Mouse (Mus musculus): Measurements from ENCODE around the gene Anapc5.
A peak's percentile ranks its signal among the peaks of the same experiment; 100 is the strongest.

Anapc5 gene

DNA sequence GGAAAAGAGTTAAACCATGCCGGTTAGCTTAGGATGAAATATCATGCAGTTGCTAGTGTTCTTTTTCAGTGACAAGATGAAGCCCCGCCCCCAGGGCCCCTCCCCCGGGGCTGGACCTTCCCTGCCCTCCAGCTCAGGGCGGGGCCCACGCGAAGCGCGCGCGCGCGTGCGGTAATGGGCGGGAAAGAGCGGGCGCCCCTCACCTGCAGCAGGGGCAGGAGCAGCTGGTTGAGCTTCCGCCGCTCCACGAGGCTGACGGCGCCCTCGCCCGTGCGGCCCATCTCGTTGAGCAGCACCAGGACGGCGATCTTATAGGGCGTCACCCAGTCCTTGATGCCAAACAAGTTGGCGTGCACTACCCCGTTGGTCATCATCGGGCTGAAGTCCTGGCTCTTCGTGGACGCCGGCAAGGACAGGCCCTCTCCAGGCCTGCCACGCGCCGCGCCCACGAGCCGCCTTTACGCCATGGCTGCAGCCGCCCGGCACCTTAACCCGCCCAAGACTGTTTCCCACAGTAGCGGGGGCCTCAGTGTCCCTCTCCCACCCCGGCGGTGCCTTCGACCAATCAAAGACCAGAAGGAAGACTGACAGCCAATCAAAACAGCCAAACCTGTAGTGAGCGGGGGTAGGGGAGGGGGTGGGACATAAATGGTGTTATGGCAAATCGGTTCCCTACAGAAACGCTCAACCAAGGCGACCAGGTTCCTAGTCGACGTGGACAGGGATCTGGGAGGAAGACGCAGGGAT, at the start of gene Anapc5:
Anapc5 (minus strand) TSS at position 563 of the 747 bp plus-strand sequence.
- peak; percentile 90 to 94 for DNase-seq

DNA sequence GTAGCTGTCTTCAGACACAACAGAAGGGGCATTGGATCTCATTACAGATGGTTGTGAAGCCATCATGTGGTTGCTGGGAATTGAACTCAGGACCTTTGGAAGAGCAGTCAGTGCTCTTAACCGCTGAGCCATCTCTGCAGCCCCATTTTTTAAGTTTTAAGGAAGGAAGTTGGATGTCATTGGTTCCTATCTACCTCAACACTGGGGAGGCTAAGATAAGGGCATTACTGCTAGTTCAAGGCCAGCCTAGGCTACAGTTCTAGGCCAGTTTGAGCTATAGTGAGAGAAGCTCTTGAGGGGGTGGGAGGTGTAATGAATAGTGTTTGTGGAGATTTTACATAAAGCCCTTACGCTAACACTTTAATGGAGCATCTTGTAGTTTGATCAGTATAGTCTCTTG, 41.9 kb upstream of the Anapc5 start:
- DNase-seq, result no peak

DNA sequence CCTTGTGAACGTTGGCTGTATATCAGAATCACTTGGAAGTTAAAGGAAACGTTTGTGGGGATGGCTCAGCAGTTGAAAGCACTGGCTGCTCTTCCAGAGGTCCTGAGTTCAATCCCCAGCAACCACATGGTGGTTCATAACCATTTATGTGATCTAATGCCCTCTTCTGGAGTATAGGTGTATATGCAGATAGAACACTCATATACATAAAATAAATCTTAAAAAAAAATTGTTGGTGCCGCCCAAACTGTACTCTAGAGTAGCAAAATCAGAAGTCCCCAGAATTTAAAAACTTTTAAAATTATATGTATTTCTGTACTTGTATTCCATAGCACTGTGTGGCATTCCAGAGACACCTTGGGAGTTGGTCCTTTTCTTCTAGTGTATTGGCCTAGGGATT, 34.7 kb upstream of the Anapc5 start:
- no peak for DNase-seq

DNA sequence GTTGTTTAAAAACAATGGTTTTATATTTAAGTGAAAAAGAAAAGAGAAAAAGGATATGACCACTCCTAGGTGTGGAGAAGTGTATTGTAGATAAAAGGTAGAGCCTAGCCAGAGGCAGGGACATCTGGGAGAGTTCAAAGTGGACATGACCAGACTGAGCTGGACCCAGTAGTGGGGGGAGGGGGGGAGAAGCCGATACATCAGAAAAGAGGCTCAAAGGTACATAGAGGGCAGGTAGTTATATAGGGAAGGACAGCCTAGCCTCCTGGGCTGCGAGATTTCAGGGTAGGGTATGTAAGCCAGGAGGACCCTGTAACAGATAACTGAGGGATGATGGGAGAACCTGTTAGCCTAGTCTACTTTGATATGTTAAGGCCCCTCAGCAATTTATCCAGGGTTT, 31.5 kb upstream of the Anapc5 start:
- no peak for DNase-seq

DNA sequence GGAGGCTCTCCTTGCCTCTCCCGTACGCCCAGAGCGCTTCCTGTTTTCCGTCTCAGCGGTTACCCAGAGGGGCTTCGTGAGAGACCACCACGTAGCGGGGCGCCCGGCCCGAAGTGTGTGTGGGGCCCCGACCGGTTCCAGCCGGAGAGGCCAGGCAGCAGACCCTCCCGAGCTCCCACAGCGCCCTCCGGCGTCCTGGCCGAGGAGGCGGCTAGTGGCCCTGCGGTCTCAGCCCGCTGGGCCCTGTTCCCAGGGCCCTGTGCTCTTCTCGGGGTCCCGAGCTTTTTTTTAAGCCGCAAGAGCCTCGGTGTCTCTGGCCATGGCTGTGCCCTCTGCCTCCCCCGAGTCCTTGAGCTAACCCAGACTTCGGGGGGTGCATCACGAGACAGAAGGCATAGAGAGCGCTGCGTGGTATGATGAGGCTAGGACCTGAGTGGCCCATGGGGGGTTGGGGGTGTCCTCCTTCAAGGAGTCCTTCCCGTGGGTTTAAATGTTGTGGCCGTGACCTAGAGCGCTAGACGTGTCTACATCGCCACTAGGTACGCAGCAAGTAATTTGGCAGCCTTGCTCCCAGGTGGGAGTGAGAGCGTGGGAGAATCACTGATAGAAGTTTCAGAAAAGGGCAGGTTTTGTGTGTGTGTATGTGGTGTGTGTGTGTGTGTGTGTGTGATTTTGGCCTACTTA, 29.3 kb upstream of the Anapc5 start:
- peak in 1 of 2 experiments; percentile 38 for DNase-seq

DNA sequence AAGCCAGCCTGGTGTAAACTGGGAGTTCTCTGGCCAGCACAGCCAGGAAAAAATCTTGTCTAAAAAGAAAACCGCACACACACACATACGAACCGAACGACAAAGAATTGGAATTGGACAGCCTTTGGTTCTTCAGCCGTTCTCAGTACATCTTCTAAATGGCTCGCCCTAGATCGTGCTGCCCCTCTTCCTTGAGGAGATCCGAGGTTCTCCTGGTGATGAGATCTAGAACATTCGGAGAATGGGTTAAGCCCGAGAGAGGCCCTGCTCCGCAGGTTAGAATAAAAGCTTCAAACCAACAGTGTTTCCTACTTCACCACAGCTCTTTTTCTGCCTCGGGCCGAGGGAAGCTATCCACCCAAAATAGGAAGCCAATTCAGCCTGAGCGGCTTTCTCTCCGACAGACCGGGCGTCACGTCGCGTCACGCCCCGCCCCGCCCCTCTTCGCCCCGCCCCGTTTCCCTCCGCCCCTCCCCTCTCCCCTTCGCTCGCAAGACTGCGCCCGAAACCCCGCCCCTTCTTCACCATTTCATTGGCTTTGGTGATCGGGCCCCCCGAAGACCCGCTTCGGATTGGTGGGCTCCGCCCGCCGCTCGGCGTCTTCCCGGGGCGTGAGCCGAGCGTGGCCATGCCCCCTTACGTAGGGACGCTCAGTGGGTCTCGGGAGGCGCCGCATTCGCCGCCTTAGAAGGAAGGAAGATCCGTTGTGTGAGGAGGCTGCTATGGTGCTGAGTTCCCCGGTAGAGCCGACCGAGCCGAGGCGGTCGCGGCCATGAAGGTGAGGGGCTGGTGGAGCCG, 28.6 kb upstream of the Anapc5 start, which contains the start of gene Rnf34:
Rnf34 (plus strand) TSS at position 528 of the 798 bp plus-strand sequence.
- peak; percentile 96 to 98 for DNase-seq

DNA sequence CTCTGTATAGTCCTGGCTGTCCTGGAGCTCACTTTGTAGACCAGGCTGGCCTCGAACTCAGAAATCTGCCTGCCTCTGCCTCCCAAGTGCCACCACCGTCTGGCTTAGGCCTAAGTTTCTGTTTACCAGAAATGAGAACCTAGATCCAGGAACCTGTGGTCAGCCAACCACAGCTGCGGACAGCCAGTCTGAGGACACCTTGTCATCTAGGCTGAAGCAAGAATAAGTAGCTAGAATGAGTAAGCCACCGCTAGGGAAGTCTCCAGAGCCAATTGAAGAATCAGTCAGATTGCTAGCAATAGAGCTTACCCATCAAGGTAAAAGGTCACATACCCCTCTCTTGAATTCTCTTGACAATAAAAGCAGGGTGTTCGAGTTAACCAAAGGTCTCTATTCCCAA, 22.7 kb upstream of the Anapc5 start:
- no peak for DNase-seq

DNA sequence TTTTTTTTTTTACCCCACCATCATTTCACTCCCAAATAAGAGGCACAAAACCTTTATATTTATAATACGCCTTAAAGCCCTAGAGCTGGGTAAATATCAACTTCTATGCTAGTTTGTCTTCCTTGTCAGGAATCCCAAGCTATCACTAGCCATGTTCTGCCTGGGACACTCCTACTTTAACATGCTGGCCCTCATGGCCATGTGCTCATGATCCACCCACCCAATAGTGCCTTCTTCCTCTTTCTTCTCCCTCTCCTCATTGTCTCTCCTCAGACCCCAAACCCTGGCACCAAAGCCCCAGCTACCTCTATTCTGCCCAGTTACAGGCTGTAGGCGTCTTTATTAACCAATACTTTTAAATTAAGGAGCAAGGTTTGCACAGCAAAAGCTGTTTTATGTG, 20.0 kb upstream of the Anapc5 start:
- DNase-seq, result no peak

DNA sequence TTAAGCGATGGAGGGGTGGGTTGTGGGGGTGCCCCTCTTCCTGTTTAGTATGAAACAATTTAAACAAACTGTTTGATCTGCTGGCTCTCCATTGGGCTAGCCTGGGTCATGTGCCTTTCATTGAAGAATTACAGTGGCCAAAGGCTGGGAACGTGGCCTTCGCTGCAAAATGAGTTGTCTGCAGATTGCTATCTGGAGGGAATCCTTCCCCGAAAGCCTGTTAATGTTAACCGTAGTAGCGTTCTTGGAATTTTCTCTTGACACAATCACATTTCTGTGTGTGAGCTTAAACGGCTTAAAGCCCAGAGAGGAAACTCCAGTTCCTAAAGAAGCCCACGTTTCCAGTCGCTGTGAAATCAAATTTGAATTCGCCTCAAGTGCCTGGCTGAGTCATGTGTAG, 11.9 kb upstream of the Anapc5 start:
- DNase-seq, result no peak

DNA sequence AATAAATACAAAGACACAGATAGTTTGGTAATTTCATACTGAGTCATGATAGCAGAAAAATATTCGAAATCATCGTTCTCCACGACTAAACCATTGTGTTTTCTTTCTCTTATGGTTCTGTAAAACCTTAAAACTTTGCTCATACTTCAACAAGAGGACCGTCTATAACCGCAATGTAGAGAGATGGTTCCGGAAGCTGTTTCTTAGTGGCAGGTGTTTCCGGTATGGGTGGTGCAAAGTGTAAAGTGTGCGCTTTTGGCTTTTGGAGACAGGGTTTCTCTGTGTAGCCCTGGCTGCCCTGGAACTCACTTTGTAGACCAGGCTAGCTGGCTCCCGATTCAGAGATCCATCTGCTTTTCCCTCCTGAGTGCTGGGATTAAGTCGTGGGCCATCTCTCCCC, 11.4 kb upstream of the Anapc5 start:
- no peak for DNase-seq

DNA sequence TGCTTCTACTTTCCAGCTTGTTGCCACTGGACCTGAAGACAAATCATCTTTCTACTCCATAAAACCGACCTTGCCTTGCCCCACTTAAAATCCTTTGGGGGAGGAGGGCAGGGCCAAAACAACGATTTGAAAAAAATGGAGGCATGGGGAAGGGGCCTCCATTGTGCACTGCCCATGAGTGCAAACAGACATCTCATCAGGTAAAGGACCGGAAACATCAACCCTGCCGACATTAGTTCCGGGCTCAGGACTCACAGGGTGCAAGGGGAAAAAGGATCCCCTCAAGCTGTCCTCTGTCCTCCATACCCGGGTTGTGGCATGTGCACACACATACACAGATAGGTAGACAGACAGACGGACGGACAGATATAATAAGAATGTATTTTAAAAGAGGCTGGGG, 4.0 kb upstream of the Anapc5 start:
- DNase-seq, result no peak

DNA sequence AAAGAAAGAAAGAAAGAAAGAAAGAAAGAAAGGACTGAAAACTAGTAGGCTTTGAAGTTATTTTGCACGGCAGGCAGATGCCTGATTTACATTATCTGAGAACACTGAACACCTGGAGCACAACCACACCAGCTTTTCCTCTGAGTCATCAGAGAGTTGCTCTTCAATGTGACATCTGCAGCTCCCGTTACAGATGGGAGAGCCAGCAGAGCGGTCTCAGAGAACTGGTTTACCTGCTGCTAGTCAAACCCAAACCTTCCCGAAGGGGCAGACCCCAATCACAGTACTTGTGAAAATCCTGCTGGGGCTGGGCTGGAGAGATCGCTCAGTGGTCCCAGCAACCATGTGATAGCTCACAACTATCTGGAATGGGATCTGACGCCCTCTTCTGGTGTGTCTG, 3.3 kb upstream of the Anapc5 start:
- DNase-seq, result no peak

DNA sequence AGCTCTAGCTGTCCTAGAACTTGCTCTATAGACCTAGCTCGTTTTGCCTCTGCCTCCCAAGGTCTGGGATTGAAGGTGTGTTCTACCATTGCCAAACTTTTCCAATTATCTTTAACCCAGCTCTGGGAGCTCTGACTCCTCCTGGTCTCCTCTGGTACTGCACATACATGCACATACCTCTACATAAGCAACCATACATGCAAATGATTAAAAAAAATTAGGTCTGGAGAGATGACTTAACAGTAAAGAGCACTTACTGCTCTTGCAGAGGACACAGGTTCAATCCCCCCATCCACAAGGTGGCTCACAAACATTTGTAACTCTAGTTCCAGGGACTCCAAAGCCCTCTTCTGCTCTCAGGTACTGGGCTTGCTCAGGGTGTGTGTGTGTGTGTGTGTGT, 2.8 kb upstream of the Anapc5 start:
- DNase-seq, result no peak

DNA sequence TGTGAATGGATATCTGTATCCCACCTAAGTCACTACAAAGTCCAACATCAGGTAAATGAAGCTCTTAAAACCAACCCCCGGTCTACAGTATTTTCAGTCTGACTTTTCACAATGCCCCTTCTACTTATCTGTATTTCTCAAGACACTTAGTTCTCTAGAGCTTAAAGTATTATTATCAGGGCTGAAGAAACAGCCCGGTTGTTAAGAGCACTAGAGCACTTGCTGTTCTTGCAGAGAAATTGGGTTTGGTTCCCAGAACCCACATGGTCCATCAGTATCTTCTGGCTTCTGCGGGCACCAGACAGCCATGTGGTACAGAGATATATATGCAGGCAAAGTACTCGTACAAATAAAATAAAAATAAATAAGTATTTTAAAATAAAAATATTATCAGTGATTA, 1.3 kb upstream of the Anapc5 start:
- no peak for DNase-seq

DNA sequence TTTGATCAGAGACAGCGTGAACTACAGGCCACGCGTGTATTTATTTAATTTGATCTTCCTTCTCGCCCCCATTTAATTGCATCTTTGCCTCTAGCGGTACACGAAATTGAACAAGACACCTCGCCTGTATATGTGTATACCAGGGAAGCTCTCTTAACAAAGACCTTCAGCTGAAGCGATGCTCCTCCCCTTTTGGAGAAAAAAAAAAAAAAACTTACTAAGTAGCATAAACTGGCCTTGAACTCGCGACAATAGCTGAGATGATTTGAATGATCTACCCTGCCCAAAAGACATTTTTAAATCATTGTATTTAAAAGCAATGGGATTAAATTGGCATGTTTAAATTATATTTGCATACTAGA, 366 bp upstream of the Anapc5 start:
- DNase-seq, result no peak

DNA sequence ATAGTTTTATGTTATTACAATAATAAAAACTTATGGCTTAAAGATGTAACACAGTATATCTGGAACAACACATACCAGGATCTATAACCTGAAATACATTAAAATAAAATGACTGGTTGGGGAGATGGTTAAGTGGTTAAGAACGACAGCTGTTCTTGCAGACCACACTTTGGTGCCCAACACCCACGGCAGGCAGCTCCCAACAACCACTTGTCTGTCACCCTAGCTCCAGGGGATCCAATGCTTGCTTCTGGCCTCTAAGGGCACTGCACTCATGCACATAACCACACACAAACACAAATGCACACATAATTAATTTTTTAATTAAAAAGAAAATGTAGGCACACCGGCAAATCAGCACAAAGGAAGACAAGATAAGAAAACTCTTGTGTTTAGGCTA, 8.4 kb downstream of the Anapc5 start:
- DNase-seq, result no peak

DNA sequence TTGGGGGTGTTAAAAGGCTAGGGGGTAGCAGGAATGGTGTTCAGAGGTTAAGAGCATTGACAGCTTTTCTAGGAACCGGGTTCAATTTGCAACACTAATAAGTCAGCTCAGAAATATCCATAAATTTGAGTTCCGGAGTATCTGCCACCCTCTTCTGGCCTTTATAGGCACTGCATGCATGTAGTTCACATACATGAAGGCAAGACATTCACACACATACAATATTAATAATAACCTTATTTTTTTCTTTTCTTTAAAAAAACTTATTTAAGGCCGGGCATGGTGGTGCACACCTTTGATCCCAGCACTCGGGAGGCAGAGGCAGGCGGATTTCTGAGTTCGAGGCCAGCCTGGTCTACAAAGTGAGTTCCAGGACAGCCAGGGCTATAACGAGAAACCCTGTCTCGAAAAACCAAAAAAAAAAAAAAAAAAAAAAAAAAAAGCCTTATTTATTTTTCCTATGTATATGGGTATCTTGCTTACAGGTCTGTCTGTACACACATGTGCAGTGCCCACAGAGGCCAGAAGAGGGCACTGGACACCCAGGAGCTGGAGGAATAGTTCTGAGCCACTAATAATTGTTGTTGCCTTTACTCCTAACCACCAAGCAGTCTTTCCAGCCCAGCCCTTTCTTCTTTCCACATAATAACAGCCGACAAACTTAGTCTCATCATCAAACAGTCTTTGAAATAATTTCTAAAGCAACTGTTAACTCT, 9.6 kb downstream of the Anapc5 start:
- DNase-seq, result peak; percentile 73 to 74

DNA sequence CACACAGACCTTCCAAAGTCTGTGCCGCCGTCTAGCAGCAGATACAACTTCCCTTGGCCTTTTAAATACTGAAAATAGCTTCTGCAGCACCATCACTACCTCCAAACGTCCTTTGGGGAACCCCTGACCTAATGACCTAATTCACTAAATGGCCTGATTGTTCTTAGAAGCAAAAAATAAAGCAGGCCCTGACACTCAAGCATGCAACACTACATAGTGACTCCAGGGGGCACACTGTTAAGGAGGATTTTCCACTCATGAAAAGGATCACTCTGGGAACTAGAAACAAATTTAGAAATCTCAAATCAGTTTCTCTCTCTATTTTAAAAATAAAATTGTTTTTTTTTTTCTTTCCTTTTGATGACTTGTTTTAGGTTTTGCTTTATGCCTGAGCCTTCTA, 15.6 kb downstream of the Anapc5 start:
- DNase-seq, result no peak

DNA sequence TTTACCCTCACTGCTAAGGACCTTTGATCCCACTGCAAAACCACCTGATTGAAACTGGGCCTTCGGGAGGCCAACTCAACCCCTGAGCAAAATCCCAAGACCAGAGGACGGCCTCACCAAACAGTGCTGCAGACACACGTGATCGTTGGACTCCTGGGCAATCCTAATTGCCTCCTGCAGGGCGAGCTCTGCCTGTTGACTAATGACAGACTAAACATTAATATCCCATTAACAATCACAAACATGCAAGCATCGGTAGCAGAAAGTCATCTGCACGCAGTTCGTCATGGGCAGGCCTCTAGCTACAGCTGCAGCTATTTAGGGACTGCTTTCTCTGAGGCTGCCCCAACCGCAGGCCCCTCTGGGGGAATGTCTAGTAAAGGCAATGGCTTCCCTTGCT, 18.4 kb downstream of the Anapc5 start:
- no peak for DNase-seq

DNA sequence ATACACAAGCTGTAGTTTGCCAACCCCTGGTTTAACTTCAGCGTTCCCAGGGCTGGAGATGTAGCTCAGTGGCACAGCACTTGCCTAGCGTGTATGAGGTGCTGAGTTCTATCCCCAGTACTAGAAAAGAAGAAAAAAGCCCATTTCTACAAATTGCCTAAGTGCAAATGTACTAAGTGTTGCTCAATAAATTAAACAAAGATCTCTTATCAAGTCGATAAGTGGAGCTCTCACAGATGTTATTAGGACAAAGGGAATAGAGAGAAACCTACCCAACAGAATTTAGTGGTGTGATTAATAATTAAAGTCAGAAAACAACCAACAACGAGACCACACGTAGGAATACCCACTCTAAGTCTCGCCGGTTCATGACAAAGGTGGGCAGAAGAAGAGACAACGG, 19.5 kb downstream of the Anapc5 start:
- DNase-seq, result no peak

DNA sequence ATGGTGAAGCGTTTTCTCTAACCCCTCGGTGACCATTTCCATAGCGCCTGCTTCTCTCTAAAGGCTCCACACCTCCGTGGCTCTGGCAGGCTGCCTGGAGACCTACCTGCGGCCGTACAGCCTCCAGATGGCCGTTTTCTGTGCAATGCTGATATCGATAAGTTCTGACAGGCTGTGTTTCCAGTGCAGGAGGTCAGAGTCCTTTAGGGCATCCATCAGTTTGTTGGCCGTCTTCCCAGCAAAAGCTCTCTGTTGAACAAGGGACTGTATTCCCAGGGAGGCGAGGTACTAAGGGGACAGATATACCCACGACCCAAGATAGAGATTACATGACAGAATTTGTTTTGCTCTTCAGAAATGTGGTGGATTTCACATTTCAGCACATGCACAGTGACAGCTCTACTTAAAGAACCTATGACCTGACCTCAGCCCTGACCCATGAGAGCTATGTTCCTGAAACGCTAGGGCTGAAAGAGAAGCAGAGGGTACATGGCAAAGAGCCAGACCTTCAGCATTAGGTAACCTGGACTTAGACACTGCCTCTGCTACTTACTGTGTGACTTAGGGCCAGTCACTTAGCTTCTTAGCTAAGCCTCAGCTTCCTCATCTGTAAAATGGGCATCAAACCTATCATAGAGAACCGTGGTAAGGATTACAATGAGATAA, 20.7 kb downstream of the Anapc5 start:
- DNase-seq, result peak; percentile 77 to 80
